Mouse (Mus musculus): ENCODE data around the gene Furin. TPM values are rescaled to one million over a fixed set of nuclear protein-coding genes. Genes with fewer than 3 reads are reported as not detected.

The Furin gene
- polyA plus RNA-seq (2015; fragmentation: Illumina TruSeq; extraction: RNeasy Lipid Tissue Mini Kit (QIAGEN cat#74804); ENCODE audit: insufficient read depth, low replicate concordance): 10.5 TPM

DNA sequence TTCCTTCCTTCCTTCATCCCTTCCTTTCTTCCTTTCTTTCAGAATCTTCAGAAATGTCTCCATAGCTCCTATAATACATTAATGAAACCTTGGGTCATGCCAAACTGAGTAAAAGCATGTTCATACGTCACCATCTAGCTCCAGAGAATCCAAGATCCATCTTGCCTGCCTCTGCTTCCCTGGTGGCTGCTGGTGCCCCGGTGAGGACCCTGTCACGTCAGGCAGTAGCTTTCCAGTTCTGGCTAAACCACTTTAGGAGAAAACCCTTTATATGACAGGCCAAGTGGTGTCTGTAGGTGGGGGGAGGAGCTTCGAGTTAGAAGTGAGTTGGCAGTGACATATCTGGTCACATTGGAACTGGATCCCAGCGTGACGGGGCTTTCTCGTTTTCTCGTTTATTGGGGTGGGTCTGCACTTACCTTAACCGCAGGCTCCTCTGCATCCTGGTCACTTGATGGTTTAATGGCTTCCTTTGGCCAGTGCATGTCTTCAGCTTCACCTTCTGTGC is at the start of gene Furin:
Furin (minus strand) TSS at position 249 of the 508 bp plus-strand sequence.

DNA sequence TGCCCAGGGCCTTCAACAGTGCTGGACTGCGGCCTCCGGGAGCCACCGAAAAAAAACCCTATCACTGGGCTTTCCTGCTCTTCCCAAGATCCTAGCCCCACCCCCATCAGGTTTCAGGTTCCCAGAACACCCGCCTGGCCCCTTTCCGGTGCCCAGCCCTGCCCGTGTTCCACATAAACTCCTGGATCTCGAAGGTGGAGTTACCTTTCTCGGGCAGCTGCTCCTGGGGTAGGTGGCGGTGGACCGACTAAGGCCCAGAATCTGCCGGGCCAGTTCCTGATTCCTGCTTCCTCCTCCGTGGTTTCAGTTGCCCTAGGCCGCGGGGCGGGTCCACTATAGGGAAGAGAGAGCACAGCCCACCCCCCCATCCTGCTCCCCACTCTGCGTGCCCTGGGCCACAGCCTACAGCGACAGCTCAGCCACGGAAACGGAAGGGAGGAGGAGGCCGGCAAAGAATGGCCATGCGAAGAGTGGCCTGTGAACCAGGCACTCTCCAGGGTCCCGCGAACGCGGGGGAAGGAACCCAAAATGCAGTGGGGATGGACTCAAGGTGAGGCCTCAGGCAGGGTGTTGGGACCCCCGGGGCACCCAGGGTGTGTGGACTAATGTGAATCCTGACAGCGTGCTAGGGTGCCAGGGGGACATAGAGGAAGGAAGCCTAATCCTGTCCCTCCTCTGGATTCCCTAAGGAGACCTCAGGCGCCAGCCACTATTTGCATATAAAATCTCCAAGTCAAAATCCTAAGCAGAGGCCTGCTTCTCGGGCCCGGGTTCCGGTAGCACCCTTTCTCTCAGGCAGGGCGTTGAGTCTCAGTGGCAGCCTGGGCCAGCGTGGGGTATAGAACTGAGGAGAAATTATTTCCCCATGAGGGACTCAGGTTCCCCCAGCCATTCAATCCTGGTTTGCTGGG is 17.3 kb downstream of the Furin start, which contains the start of gene Fes:
Fes (minus strand) TSS at position 314 of the 911 bp plus-strand sequence.

DNA sequence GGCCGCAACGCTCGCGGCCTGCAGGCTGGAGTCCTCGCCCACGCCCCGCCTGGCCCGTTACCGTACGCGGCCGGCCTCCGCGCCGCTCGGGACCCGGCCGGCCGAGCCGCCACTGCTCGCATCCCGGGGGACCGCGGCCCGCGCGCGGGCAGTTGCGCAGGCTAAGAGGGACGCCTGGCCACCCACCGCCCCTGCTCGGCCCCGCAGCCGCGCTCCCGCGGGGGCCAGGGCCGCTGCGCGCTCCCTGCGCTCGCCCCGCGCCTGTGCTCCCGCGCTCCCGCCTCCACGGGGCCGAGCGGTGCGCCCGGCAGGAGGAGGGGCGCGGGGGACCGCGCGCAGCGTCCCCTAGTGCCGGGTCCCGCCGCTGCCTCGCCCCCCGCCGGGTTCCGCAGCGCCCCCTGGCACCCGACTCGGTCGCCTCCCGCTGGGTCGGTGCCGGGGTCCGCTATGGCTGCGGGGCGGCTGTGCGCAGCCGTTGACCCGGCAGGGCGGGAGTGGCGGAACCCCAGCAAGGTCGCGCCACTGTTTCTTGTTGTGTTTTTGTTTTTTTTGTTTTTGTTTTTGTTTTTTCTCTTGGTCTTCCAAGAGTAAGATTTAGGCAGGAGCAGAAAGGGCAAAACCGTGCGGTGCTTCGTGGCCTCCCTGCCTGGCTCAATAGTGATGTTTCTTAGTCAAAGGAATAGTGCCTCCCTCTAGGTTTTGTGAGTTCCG is 34.0 kb downstream of the Furin start, which contains the start of gene Man2a2:
Man2a2 (minus strand) TSS at position 335 of the 711 bp plus-strand sequence.

GRCm38 (mm10) chr7:80342858-80343257 is 62.4 kb downstream of the Furin start, which contains the start of gene Hddc3:
TSS of gene Hddc3 (plus strand) at chr7:80343104.

GRCm38 (mm10) chr7:80340793-80341192 is 64.4 kb downstream of the Furin start, which contains the start of gene Unc45a:
TSS of gene Unc45a (minus strand) at chr7:80341005.

Other genes starting within 250 kb of the Furin start
- gene Sema4b, start 218.6 kb downstream of the Furin start, polyA plus RNA-seq (2015; fragmentation: Illumina TruSeq; extraction: RNeasy Lipid Tissue Mini Kit (QIAGEN cat#74804); ENCODE audit: insufficient read depth, low replicate concordance): 27.9 TPM
- gene Cib1, start 172.6 kb downstream of the Furin start, polyA plus RNA-seq (2015; fragmentation: Illumina TruSeq; extraction: RNeasy Lipid Tissue Mini Kit (QIAGEN cat#74804); ENCODE audit: insufficient read depth, low replicate concordance): 110 TPM
- 3.4 TPM for gene Gdpgp1, start 172.6 kb downstream of the Furin start, polyA plus RNA-seq (2015; fragmentation: Illumina TruSeq; extraction: RNeasy Lipid Tissue Mini Kit (QIAGEN cat#74804); ENCODE audit: insufficient read depth, low replicate concordance)
- gene Ttll13, start 159.1 kb downstream of the Furin start, polyA plus RNA-seq (2015; fragmentation: Illumina TruSeq; extraction: RNeasy Lipid Tissue Mini Kit (QIAGEN cat#74804); ENCODE audit: insufficient read depth, low replicate concordance): 0.23 TPM
- gene Ngrn, start 144.2 kb downstream of the Furin start, polyA plus RNA-seq (2015; fragmentation: Illumina TruSeq; extraction: RNeasy Lipid Tissue Mini Kit (QIAGEN cat#74804); ENCODE audit: insufficient read depth, low replicate concordance): 35.1 TPM
- gene Vps33b, start 135.8 kb downstream of the Furin start, polyA plus RNA-seq (2015; fragmentation: Illumina TruSeq; extraction: RNeasy Lipid Tissue Mini Kit (QIAGEN cat#74804); ENCODE audit: insufficient read depth, low replicate concordance): 18.0 TPM
- gene Prc1, start 111.0 kb downstream of the Furin start, polyA plus RNA-seq (2015; fragmentation: Illumina TruSeq; extraction: RNeasy Lipid Tissue Mini Kit (QIAGEN cat#74804); ENCODE audit: insufficient read depth, low replicate concordance): 24.4 TPM
- 39.0 TPM for gene Rccd1, start 81.0 kb downstream of the Furin start, polyA plus RNA-seq (2015; fragmentation: Illumina TruSeq; extraction: RNeasy Lipid Tissue Mini Kit (QIAGEN cat#74804); ENCODE audit: insufficient read depth, low replicate concordance)
- 16.0 TPM for gene Unc45a, start 64.4 kb downstream of the Furin start, polyA plus RNA-seq (2015; fragmentation: Illumina TruSeq; extraction: RNeasy Lipid Tissue Mini Kit (QIAGEN cat#74804); ENCODE audit: insufficient read depth, low replicate concordance)
- 21.5 TPM for gene Hddc3, start 62.3 kb downstream of the Furin start, polyA plus RNA-seq (2015; fragmentation: Illumina TruSeq; extraction: RNeasy Lipid Tissue Mini Kit (QIAGEN cat#74804); ENCODE audit: insufficient read depth, low replicate concordance)
- gene Man2a2, start 34.1 kb downstream of the Furin start, polyA plus RNA-seq (2015; fragmentation: Illumina TruSeq; extraction: RNeasy Lipid Tissue Mini Kit (QIAGEN cat#74804); ENCODE audit: insufficient read depth, low replicate concordance): 42.3 TPM
- gene Fes, start 17.5 kb downstream of the Furin start, polyA plus RNA-seq (2015; fragmentation: Illumina TruSeq; extraction: RNeasy Lipid Tissue Mini Kit (QIAGEN cat#74804); ENCODE audit: insufficient read depth, low replicate concordance): 16.4 TPM
- 13.8 TPM for gene Blm, start 129.7 kb upstream of the Furin start, polyA plus RNA-seq (2015; fragmentation: Illumina TruSeq; extraction: RNeasy Lipid Tissue Mini Kit (QIAGEN cat#74804); ENCODE audit: insufficient read depth, low replicate concordance)